Comparison of ENCODE assay signal across 24 mouse cellular contexts in the genomic region with DNA sequence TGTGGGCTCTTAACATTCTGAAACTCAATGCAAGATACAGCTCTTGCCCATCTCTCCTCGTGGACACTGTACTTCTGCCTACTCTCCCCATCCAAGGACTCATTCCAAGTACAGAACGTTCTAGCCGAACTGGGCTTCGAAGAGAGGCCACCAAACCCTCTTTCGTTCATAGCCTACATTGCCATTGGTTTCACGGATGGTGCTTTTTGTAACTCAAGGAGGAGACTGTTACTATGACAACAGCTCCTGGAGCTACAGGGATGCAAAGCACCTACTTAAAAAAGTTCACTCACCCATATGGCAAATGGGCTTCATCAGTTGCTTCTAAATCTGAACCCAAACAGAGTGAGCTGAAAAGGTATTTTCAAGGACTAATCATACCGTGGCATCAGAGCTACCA.
"Had no signal": no experiment of that assay in that cellular context is flagged by ENCODE, and none has a peak within 500 bp of the region (broad histone marks: within the 10 kb centered on the region; RNA-seq: fewer than 3 reads in every experiment).

No protein-coding gene starts in this region.

- ATAC-seq: hindbrain, embryonic 16.5 days; intestine, embryonic 16.5 days; liver, embryonic 12.5 days had no signal

- H3K36me3 ChIP-seq: heart, embryonic 13.5 days; heart, embryonic 15.5 days; kidney, embryonic 15.5 days; limb, embryonic 13.5 days; limb, embryonic 15.5 days; liver, embryonic 12.5 days had no signal

- DNase-seq: gastrocnemius, postnatal 14 days; gastrocnemius, postnatal 36 days; heart, adult 18-20 months; heart, postnatal 14 days; heart, postnatal 36 days; kidney, adult 11 months; kidney, adult 2 months; kidney, adult 9 months; kidney, postnatal 14 days; kidney, postnatal 36 days; layer of hippocampus, adult 9-11 months; layer of hippocampus, postnatal 36 days; left cerebral cortex, postnatal 4 days had no signal

- H3K4me3 ChIP-seq: heart, embryonic 13.5 days; heart, embryonic 15.5 days; kidney, embryonic 15.5 days; limb, embryonic 13.5 days; limb, embryonic 15.5 days; liver, embryonic 12.5 days had no signal

- H3K27ac ChIP-seq: heart, embryonic 13.5 days; heart, embryonic 15.5 days; hindbrain, embryonic 14.5 days; kidney, embryonic 15.5 days; kidney, postnatal 0 days; limb, embryonic 13.5 days; limb, embryonic 15.5 days; liver, embryonic 12.5 days; liver, embryonic 14.5 days had no signal

- H3K4me1 ChIP-seq: heart, embryonic 13.5 days; heart, embryonic 15.5 days; limb, embryonic 13.5 days; limb, embryonic 15.5 days; liver, embryonic 12.5 days had no signal

- H3K27me3 ChIP-seq: heart, embryonic 13.5 days; heart, embryonic 15.5 days; kidney, embryonic 15.5 days; limb, embryonic 13.5 days; limb, embryonic 15.5 days; liver, embryonic 12.5 days had no signal

- H3K9me3 ChIP-seq: heart, embryonic 13.5 days; heart, embryonic 15.5 days; kidney, embryonic 15.5 days; limb, embryonic 13.5 days; limb, embryonic 15.5 days; liver, embryonic 12.5 days had no signal
